Comparison of ENCODE assay signal across 22 mouse cellular contexts in genomic region chr6:78967641-78968040, GRCm38 (mm10).
DNase-seq lines count a peak whose midpoint lies in the region; ATAC-seq and TF ChIP-seq lines count a peak whose summit lies in the region.
"Had no signal": no experiment of that assay in that cellular context is flagged by ENCODE, and none has a peak within 500 bp of the region (broad histone marks: within the 10 kb centered on the region; RNA-seq: fewer than 3 reads in every experiment).

No protein-coding gene starts in this region.

- DNase-seq in midbrain, postnatal 0 days (ENCODE audit: low spot score): peak; percentile 1
- DNase-seq in gastrocnemius, postnatal 36 days: no peak
- DNase-seq: adrenal gland, adult 2 months; adrenal gland, postnatal 10 days; adrenal gland, postnatal 25 days; cerebellum, adult 11 months; cerebellum, adult 18-20 months; cerebellum, adult 8-10 months; cerebellum, adult 9-11 months; cerebellum, postnatal 14 days; cerebellum, postnatal 36 days; embryo, embryonic 11 days had no signal

- H3K27me3 ChIP-seq in midbrain, postnatal 0 days (ENCODE audit: insufficient read depth, low read length): no peaks in the 10 kb centered on the region
- H3K27me3 ChIP-seq in midbrain, embryonic 16.5 days (ENCODE audit: control insufficient read depth, insufficient read depth, low read depth, low read length): no peaks in the 10 kb centered on the region
- H3K27me3 ChIP-seq in neural tube, embryonic 14.5 days (ENCODE audit: control insufficient read depth, insufficient read depth, low read length): no peaks in the 10 kb centered on the region
- H3K27me3 ChIP-seq in neural tube, embryonic 15.5 days (replicated peaks): no peaks in the 10 kb centered on the region
- H3K27me3 ChIP-seq: embryonic facial prominence, embryonic 13.5 days; embryonic facial prominence, embryonic 15.5 days; forebrain, embryonic 12.5 days had no signal

- no peak overlapping the region for H3K27ac ChIP-seq in midbrain, postnatal 0 days (ENCODE audit: low read depth, low read length)
- H3K27ac ChIP-seq in midbrain, embryonic 16.5 days (ENCODE audit: low read length): no peak overlapping the region
- H3K27ac ChIP-seq in neural tube, embryonic 14.5 days (ENCODE audit: low read depth, low read length): no peak overlapping the region
- no peak overlapping the region for H3K27ac ChIP-seq in neural tube, embryonic 15.5 days (replicated peaks)
- H3K27ac ChIP-seq: embryonic facial prominence, embryonic 13.5 days; embryonic facial prominence, embryonic 15.5 days; forebrain, embryonic 10.5 days; forebrain, embryonic 12.5 days had no signal

- whole genome bisulfite sequencing in midbrain, postnatal 0 days: 89% methylated on average over 1 of the region's 1 CpGs
- 93% methylated on average over 1 of the region's 1 CpGs for WGBS in midbrain, embryonic 16.5 days
- 64% methylated on average over 1 of the region's 1 CpGs for WGBS in neural tube, embryonic 14.5 days
- 53% methylated on average over 1 of the region's 1 CpGs for WGBS in neural tube, embryonic 15.5 days

- no peak for ATAC-seq in midbrain, postnatal 0 days (ENCODE audit: low FRiP score)
- ATAC-seq in midbrain, embryonic 16.5 days: no peak
- peak; percentile 87 for ATAC-seq in neural tube, embryonic 14.5 days (ENCODE audit: low read depth)
- ATAC-seq in neural tube, embryonic 15.5 days (ENCODE audit: low FRiP score): peak; percentile 65
- ATAC-seq: forebrain, embryonic 14.5 days; forebrain, embryonic 16.5 days had no signal

- intact Hi-C loops in gastrocnemius, postnatal 36 days (cut with DNase I): no loop called here

- no peaks in the 10 kb centered on the region for H3K4me1 ChIP-seq in midbrain, postnatal 0 days (ENCODE audit: insufficient read depth, low read length)
- H3K4me1 ChIP-seq in midbrain, embryonic 16.5 days (ENCODE audit: control insufficient read depth, insufficient read depth, low read length): no peaks in the 10 kb centered on the region
- H3K4me1 ChIP-seq in neural tube, embryonic 14.5 days (ENCODE audit: control insufficient read depth, insufficient read depth, low read length): no peaks in the 10 kb centered on the region
- H3K4me1 ChIP-seq in neural tube, embryonic 15.5 days: no peaks in the 10 kb centered on the region
- H3K4me1 ChIP-seq: embryonic facial prominence, embryonic 13.5 days; embryonic facial prominence, embryonic 15.5 days; forebrain, embryonic 10.5 days; forebrain, embryonic 12.5 days had no signal

- TF ChIP-seq CTCF in midbrain, postnatal 0 days (IDR thresholded peaks at IDR 0.05): no peak

- H3K9ac ChIP-seq in midbrain, postnatal 0 days (replicated peaks; ENCODE audit: low read length, poor library complexity, severe bottlenecking): no peak overlapping the region
- H3K9ac ChIP-seq in midbrain, embryonic 16.5 days (ENCODE audit: low read depth, low read length): no peak overlapping the region
- H3K9ac ChIP-seq in neural tube, embryonic 14.5 days (replicated peaks; ENCODE audit: low read depth, low read length): no peak overlapping the region
- H3K9ac ChIP-seq in neural tube, embryonic 15.5 days (replicated peaks): no peak overlapping the region
- H3K9ac ChIP-seq: embryonic facial prominence, embryonic 13.5 days; embryonic facial prominence, embryonic 15.5 days; forebrain, embryonic 12.5 days had no signal

- no peak overlapping the region for H3K4me2 ChIP-seq in midbrain, postnatal 0 days (ENCODE audit: low read depth, low read length, poor library complexity, severe bottlenecking)
- no peak overlapping the region for H3K4me2 ChIP-seq in midbrain, embryonic 16.5 days (ENCODE audit: low read length)
- H3K4me2 ChIP-seq in neural tube, embryonic 14.5 days (ENCODE audit: low read depth, low read length): no peak overlapping the region
- no peak overlapping the region for H3K4me2 ChIP-seq in neural tube, embryonic 15.5 days
- H3K4me2 ChIP-seq: embryonic facial prominence, embryonic 13.5 days; embryonic facial prominence, embryonic 15.5 days; forebrain, embryonic 12.5 days had no signal

- no peaks in the 10 kb centered on the region for H3K9me3 ChIP-seq in midbrain, postnatal 0 days (ENCODE audit: low read length)
- H3K9me3 ChIP-seq in midbrain, embryonic 16.5 days (replicated peaks; ENCODE audit: control insufficient read depth, low read length, poor library complexity, severe bottlenecking): no peaks in the 10 kb centered on the region
- H3K9me3 ChIP-seq in neural tube, embryonic 14.5 days (ENCODE audit: control insufficient read depth, low read length): no peaks in the 10 kb centered on the region
- H3K9me3 ChIP-seq in neural tube, embryonic 15.5 days (replicated peaks): no peaks in the 10 kb centered on the region
- H3K9me3 ChIP-seq: embryonic facial prominence, embryonic 13.5 days; embryonic facial prominence, embryonic 15.5 days; forebrain, embryonic 10.5 days; forebrain, embryonic 12.5 days had no signal

- no peaks in the 10 kb centered on the region for H3K36me3 ChIP-seq in midbrain, postnatal 0 days (ENCODE audit: insufficient read depth, low read length)
- H3K36me3 ChIP-seq in midbrain, embryonic 16.5 days (ENCODE audit: control insufficient read depth, insufficient read depth, low read length): no peaks in the 10 kb centered on the region
- H3K36me3 ChIP-seq in neural tube, embryonic 14.5 days (ENCODE audit: control insufficient read depth, insufficient read depth, low read length): no peaks in the 10 kb centered on the region
- no peaks in the 10 kb centered on the region for H3K36me3 ChIP-seq in neural tube, embryonic 15.5 days
- H3K36me3 ChIP-seq: embryonic facial prominence, embryonic 13.5 days; embryonic facial prominence, embryonic 15.5 days; forebrain, embryonic 10.5 days; forebrain, embryonic 12.5 days had no signal

- no peak overlapping the region for H3K4me3 ChIP-seq in midbrain, postnatal 0 days (ENCODE audit: low read depth, low read length)
- H3K4me3 ChIP-seq in midbrain, embryonic 16.5 days (ENCODE audit: low read depth, low read length): no peak overlapping the region
- no peak overlapping the region for H3K4me3 ChIP-seq in neural tube, embryonic 14.5 days (ENCODE audit: low read depth, low read length)
- H3K4me3 ChIP-seq in neural tube, embryonic 15.5 days (replicated peaks): no peak overlapping the region
- H3K4me3 ChIP-seq: embryonic facial prominence, embryonic 13.5 days; embryonic facial prominence, embryonic 15.5 days; erythroblast, embryonic 14.5 days; forebrain, embryonic 10.5 days; forebrain, embryonic 12.5 days had no signal

Comparison
In these comparisons a context has a peak if more than half of its experiments do, and no peak if none do; other contexts are left out.
1. ATAC-seq: peak in neural tube, embryonic 14.5 days (single experiment) and neural tube, embryonic 15.5 days (single experiment); none in midbrain, postnatal 0 days (single experiment) and midbrain, embryonic 16.5 days (single experiment).